Mouse (Mus musculus) cerebellum, postnatal 14 days (tissue): ENCODE measurements at regions not wholly inside any gene's neighbourhood (a gene's known extent, or its start where the extent isn't known, plus 50 kb on each side); places are given as distances from the start of the nearest gene placed in this dataset.
A peak's percentile ranks its signal among the peaks of the same experiment; 100 is the strongest.

Source experiments
- DNase-seq, 2 experiments: peaks; one replicate each; pipeline ENCODE4 v3.0.0; 2021; ENCODE audit warnings: mixed read lengths in 2 of 2

GRCm38 (mm10) chr14:95241946-95242345 is 639.1 kb upstream of the 4921530L21Rik start:
- no peak for DNase-seq

- no peak for DNase-seq
Observed at GRCm38 (mm10) chr14:95248859-95249258, 632.2 kb upstream of the 4921530L21Rik start.

- DNase-seq = no peak
Observed at GRCm38 (mm10) chr14:95256110-95256509, 624.9 kb upstream of the 4921530L21Rik start.

- no peak for DNase-seq
Observed at GRCm38 (mm10) chr14:95281431-95281830, 599.6 kb upstream of the 4921530L21Rik start.

GRCm38 (mm10) chr14:95282016-95282415 is 599.0 kb upstream of the 4921530L21Rik start:
- DNase-seq = no peak

- no peak for DNase-seq
Observed at GRCm38 (mm10) chr14:95314134-95314924, 566.7 kb upstream of the 4921530L21Rik start.

GRCm38 (mm10) chr14:95356968-95357367 is 524.1 kb upstream of the 4921530L21Rik start:
- peak; percentile 98 to 99 for DNase-seq
